Mouse (Mus musculus): ENCODE results near the gene Golga1. TPM values are rescaled to one million over a fixed set of nuclear protein-coding genes. Genes with fewer than 3 reads are reported as not detected.

Golga1 gene
- polyA plus RNA-seq, 1 experiment from 2014 or later: 9.9 TPM

- WGBS (ENCODE audit: insufficient replicate concordance): 51% methylated on average over 4 of the region's 4 CpGs
- Histone ChIP-seq H3K36me3 (replicated peaks; ENCODE audit: insufficient read depth, low read length) (peaks cover 39% of the 10 kb centered on the region), H3K9ac (replicated peaks) (no peak overlapping the region), H3K4me2 (ENCODE audit: low read depth, low read length) (no peak overlapping the region), H3K9me3 (ENCODE audit: low read length) (no peaks in the 10 kb centered on the region), H3K27me3 (ENCODE audit: insufficient read depth, low read length) (no peaks in the 10 kb centered on the region), H3K27ac (ENCODE audit: low read depth) (no peak overlapping the region), H3K4me3 (ENCODE audit: low read depth, low read length) (no peak overlapping the region), H3K4me1 (ENCODE audit: insufficient read depth) (peaks cover 32% of the 10 kb centered on the region)
- ATAC-seq: no peak
- TF ChIP-seq CTCF (IDR thresholded peaks at IDR 0.05; ENCODE audit: low read depth): no peak
- TF ChIP-seq EP300 (IDR thresholded peaks at IDR 0.05; ENCODE audit: low read depth): no peak
- DNase-seq: no peak
These were observed 66.0 kb downstream of the Golga1 start for GRCm38 (mm10) chr2:38999381-38999780.

GRCm38 (mm10) chr2:38997386-38998374 is 67.7 kb downstream of the Golga1 start, which contains the start of gene Wdr38:
TSS of gene Wdr38 (plus strand) at chr2:38997476.
- H3K4me1 ChIP-seq (ENCODE audit: insufficient read depth): peaks cover 16% of the 10 kb centered on the region
- DNase-seq (peak; percentile 89), ATAC-seq (peak; percentile 93)
- peak within 1 kb of the TSS; percentile 80 for H3K4me2 ChIP-seq (ENCODE audit: low read depth, low read length)
- peak within 1 kb of the TSS; percentile 55 for H3K9ac ChIP-seq (replicated peaks)
- H3K36me3 ChIP-seq (replicated peaks; ENCODE audit: insufficient read depth, low read length): peaks cover 25% of the 10 kb centered on the region
- WGBS (ENCODE audit: insufficient replicate concordance): 10% methylated on average over 33 of the region's 33 CpGs
- TF ChIP-seq EP300 (IDR thresholded peaks at IDR 0.05; ENCODE audit: low read depth) (no peak), CTCF (IDR thresholded peaks at IDR 0.05; ENCODE audit: low read depth) (peak; percentile 99)
- H3K27ac ChIP-seq (ENCODE audit: low read depth): peak within 1 kb of the TSS; percentile 46; the same call in 1 of the 2 replicates
- peak within 1 kb of the TSS; percentile 57 for H3K4me3 ChIP-seq (ENCODE audit: low read depth, low read length)
- H3K9me3 ChIP-seq (ENCODE audit: low read length): no peaks in the 10 kb centered on the region
- H3K27me3 ChIP-seq (ENCODE audit: insufficient read depth, low read length): no peaks in the 10 kb centered on the region

- peaks cover 2% of the 10 kb centered on the region; the same call in 1 of the 2 replicates for H3K4me1 ChIP-seq (ENCODE audit: insufficient read depth)
- no peaks in the 10 kb centered on the region for H3K36me3 ChIP-seq (replicated peaks; ENCODE audit: insufficient read depth, low read length)
- H3K4me3 ChIP-seq (ENCODE audit: low read depth, low read length): no peak overlapping the region
- no peaks in the 10 kb centered on the region for H3K9me3 ChIP-seq (ENCODE audit: low read length)
- ATAC-seq (no peak), DNase-seq (no peak)
- H3K9ac ChIP-seq (replicated peaks): no peak overlapping the region
- TF ChIP-seq EP300 (IDR thresholded peaks at IDR 0.05; ENCODE audit: low read depth) (no peak), CTCF (IDR thresholded peaks at IDR 0.05; ENCODE audit: low read depth) (no peak)
- no peak overlapping the region for H3K4me2 ChIP-seq (ENCODE audit: low read depth, low read length)
- no peak overlapping the region for H3K27ac ChIP-seq (ENCODE audit: low read depth)
- WGBS (ENCODE audit: insufficient replicate concordance): 61% methylated on average over 4 of the region's 4 CpGs
- H3K27me3 ChIP-seq (ENCODE audit: insufficient read depth, low read length): no peaks in the 10 kb centered on the region
These were observed 72.9 kb downstream of the Golga1 start for GRCm38 (mm10) chr2:38992452-38992851.

DNA sequence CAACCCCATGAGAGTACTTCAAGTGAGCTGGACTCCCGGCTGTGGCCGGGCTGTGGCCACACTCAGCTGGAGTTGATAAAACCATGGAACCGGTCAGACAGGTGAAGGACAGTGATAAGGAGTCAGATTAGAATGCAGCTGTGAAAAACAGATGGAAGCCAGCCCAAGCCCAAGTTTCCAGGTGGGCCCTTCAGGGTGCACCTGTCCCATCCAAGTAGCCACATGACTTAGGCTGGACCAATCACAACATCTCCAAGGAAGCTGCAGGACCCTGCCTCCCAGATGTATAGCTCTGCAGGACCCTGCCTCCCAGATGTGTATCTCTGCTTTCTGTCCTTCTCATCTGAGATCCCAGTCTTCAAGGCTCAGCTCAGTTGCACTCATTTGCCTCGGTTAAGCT is 73.3 kb downstream of the Golga1 start:
- peaks cover 2% of the 10 kb centered on the region; the same call in 1 of the 2 replicates for H3K4me1 ChIP-seq (ENCODE audit: insufficient read depth)
- no peak overlapping the region for H3K27ac ChIP-seq (ENCODE audit: low read depth)
- H3K9ac ChIP-seq (replicated peaks): no peak overlapping the region
- no peak overlapping the region for H3K4me3 ChIP-seq (ENCODE audit: low read depth, low read length)
- H3K9me3 ChIP-seq (ENCODE audit: low read length): no peaks in the 10 kb centered on the region
- no peak for DNase-seq
- no peaks in the 10 kb centered on the region for H3K36me3 ChIP-seq (replicated peaks; ENCODE audit: insufficient read depth, low read length)
- H3K27me3 ChIP-seq (ENCODE audit: insufficient read depth, low read length): no peaks in the 10 kb centered on the region
- TF ChIP-seq CTCF (IDR thresholded peaks at IDR 0.05; ENCODE audit: low read depth): no peak
- no peak for TF ChIP-seq EP300 (IDR thresholded peaks at IDR 0.05; ENCODE audit: low read depth)
- 45% methylated on average over 4 of the region's 4 CpGs for WGBS (ENCODE audit: insufficient replicate concordance)
- no peak for ATAC-seq
- H3K4me2 ChIP-seq (ENCODE audit: low read depth, low read length): no peak overlapping the region

DNA sequence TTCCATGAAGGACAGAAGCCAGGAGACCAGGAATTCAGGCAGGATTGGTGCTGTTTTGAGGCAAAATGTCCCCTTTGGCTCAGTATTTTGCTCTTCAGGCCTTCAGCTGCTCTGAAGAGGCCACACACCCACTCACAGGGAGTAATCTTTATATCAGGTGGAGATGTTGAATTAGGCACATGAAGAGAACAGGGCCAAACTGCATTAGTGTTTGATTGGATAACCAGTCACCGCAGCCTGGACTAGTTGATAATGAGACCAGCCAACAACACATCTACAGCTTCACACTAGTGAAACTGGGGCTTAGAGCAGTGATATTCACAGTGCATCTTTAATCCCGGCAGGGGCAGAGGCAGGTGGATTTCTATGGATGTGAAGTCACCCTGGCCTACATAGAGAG is 76.4 kb downstream of the Golga1 start:
- Histone ChIP-seq H3K27ac (ENCODE audit: low read depth) (no peak overlapping the region), H3K4me1 (ENCODE audit: insufficient read depth) (peaks cover 2% of the 10 kb centered on the region; the same call in 1 of the 2 replicates), H3K9ac (replicated peaks) (no peak overlapping the region), H3K36me3 (replicated peaks; ENCODE audit: insufficient read depth, low read length) (no peaks in the 10 kb centered on the region), H3K4me3 (ENCODE audit: low read depth, low read length) (no peak overlapping the region), H3K4me2 (ENCODE audit: low read depth, low read length) (no peak overlapping the region), H3K27me3 (ENCODE audit: insufficient read depth, low read length) (no peaks in the 10 kb centered on the region), H3K9me3 (ENCODE audit: low read length) (no peaks in the 10 kb centered on the region; the same call in 1 of the 2 replicates)
- ATAC-seq: peak; percentile 75
- DNase-seq: no peak
- WGBS (ENCODE audit: insufficient replicate concordance): 65% methylated on average over 2 of the region's 2 CpGs
- peak; percentile 86 for TF ChIP-seq EP300 (IDR thresholded peaks at IDR 0.05; ENCODE audit: low read depth)
- TF ChIP-seq CTCF (IDR thresholded peaks at IDR 0.05; ENCODE audit: low read depth): no peak

DNA sequence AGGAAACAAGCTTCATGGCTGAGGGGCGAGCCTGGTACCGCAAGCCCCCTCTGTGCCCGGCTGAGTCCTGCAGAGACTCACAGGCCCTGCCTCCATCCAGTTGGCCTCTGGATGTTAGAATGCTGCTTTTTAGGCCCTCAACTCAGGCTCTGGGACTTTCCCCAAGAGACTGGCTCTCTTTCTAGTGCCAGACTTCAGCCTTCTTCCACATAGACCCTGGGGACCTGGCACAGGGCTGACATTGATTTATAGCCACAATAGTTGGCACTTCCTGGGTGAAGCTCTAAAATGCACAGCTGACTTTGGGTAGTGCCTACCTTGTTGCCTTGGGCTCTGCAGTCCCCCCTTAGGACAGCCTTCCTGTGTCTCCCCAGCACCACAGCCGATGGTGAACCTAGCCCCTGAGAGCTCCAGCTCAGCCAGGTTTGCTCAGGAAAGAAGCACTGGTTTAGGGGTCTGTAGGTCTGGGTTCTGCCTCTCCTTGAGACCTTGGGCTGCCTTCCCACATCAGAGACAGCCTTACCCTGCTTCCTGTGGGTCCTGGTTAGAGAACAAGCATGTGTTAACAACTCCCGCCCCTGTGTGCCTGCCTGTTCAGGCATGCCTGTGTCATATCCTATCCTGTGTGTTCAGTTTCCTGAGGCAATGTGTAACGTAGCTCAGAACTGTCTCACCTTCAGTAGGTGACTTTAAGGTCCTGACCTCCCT is 77.4 kb downstream of the Golga1 start:
- Histone ChIP-seq H3K27ac (ENCODE audit: low read depth) (no peak overlapping the region), H3K27me3 (ENCODE audit: insufficient read depth, low read length) (no peaks in the 10 kb centered on the region), H3K9ac (replicated peaks) (no peak overlapping the region), H3K4me2 (ENCODE audit: low read depth, low read length) (no peak overlapping the region), H3K4me3 (ENCODE audit: low read depth, low read length) (no peak overlapping the region), H3K9me3 (ENCODE audit: low read length) (peaks cover 5% of the 10 kb centered on the region), H3K4me1 (ENCODE audit: insufficient read depth) (peaks cover 2% of the 10 kb centered on the region; the same call in 1 of the 2 replicates), H3K36me3 (replicated peaks; ENCODE audit: insufficient read depth, low read length) (no peaks in the 10 kb centered on the region)
- TF ChIP-seq EP300 (IDR thresholded peaks at IDR 0.05; ENCODE audit: low read depth) (no peak), CTCF (IDR thresholded peaks at IDR 0.05; ENCODE audit: low read depth) (no peak)
- WGBS (ENCODE audit: insufficient replicate concordance): 66% methylated on average over 6 of the region's 6 CpGs
- DNase-seq (no peak), ATAC-seq (no peak)

Measured in liver, postnatal 0 days (tissue).